Mouse (Mus musculus): ENCODE measurements at regions not wholly inside any gene's neighbourhood (a gene's known extent, or its start where the extent isn't known, plus 50 kb on each side); places are given as distances from the start of the nearest gene placed in this dataset.

DNA sequence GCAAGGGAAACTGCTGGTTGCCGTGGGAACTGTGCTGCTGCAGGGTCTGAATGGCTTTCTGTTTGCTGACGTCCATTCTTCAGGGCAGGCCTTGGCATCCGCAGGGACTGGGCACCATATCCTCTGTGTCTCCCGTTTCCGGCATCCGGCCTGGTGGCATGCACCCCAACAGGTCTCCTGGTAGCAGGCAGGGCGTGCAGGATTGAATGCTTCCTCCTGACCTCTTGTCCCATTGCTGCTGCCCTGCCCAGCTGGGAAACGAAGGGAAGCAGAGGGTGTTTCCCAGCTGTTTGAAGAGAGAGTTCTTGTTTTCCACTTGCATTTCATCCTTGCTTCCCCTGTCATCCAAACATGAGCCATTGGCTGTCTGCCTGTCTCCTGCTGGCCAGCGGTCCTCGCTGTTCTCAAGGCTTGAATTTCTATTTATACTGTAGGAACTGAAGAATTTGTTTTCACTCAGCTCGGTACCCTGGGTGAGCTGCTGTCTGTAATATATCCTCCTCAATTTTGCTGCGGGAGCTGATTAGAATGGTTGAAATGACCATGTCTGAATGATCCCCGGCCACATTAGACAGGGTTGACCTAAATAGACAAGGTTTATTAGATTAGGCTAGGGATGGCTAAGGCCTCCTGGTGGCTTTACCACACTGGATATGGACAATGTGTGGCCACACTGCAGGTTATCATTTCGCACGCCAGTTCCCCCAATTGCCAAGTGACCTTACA is 98.0 kb upstream of the Zfp648 start:
- Histone ChIP-seq H3K4me3 (ENCODE audit: low read depth, low read length) (no peak overlapping the region), H3K4me1 (ENCODE audit: control insufficient read depth, insufficient read depth, insufficient read length, low read length) (peaks cover 3% of the 10 kb centered on the region; the same call in 1 of the 2 replicates), H3K36me3 (ENCODE audit: control insufficient read depth, insufficient read depth, low read length) (no peaks in the 10 kb centered on the region), H3K27me3 (ENCODE audit: control insufficient read depth, insufficient read depth, low read length) (no peaks in the 10 kb centered on the region), H3K27ac (ENCODE audit: insufficient read depth, low read depth, low read length) (peak overlapping the region; percentile 78)
- no peak for TF ChIP-seq POLR2A (IDR thresholded peaks at IDR 0.05; ENCODE audit: low read depth, low read length)
- no peak for TF ChIP-seq CTCF (IDR thresholded peaks at IDR 0.05; ENCODE audit: extremely low read depth, insufficient read length, insufficient replicate concordance, low read depth, low read length)
- WGBS = 66% methylated on average over 15 of the region's 15 CpGs

DNA sequence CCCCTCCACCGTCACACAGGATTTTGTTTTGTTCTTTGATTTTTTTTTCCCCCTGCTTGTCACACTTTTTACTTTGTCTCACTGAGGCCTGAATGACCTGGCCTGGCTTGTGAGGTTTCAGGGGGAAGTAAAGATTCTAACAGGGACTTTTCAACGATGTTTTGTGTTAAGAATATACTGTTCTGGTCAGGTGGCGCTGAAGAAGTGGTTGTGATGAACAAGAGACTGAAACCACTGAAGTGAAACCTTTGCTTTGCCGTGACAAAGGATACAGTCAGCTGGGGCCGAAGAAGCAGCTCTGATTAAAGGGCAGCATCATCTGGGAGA is 97.4 kb upstream of the Zfp648 start:
- Histone ChIP-seq H3K4me3 (ENCODE audit: low read depth, low read length) (no peak overlapping the region), H3K36me3 (ENCODE audit: control insufficient read depth, insufficient read depth, low read length) (no peaks in the 10 kb centered on the region), H3K27me3 (ENCODE audit: control insufficient read depth, insufficient read depth, low read length) (no peaks in the 10 kb centered on the region), H3K4me1 (ENCODE audit: control insufficient read depth, insufficient read depth, insufficient read length, low read length) (peaks cover 3% of the 10 kb centered on the region; the same call in 1 of the 2 replicates), H3K27ac (ENCODE audit: insufficient read depth, low read depth, low read length) (peak overlapping the region; percentile 78)
- TF ChIP-seq CTCF (IDR thresholded peaks at IDR 0.05; ENCODE audit: extremely low read depth, insufficient read length, insufficient replicate concordance, low read depth, low read length) (no peak), POLR2A (IDR thresholded peaks at IDR 0.05; ENCODE audit: low read depth, low read length) (no peak)
- WGBS = 74% methylated on average over 5 of the region's 5 CpGs

DNA sequence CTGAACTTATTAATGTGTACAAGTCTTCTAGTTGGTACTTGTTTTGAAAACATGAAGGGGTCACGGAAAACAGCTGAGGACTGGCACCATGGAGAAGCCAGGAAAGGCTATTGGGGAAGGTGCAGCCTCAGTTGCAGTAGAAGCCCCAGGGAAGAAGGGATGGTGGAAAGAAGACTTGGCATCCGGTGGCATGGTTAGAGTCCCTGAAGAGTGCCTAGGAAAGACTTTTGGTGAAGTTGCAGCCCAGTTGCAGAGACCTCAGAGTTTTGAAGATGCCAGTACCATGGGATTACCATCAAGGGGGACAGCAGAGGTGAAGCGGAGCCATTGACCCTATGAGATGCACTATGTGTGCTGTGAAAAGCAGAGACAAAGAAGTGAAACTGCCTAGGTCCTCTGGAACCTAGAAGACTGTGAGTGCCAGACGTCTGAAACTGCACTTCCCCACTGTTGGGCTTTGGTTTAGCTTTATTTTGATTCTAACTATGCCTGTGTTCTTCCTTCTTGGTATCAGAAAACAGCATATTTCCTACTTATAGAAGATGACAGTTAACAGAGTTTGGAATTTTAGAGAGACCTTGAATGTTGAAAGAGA is 96.9 kb upstream of the Zfp648 start:
- peak overlapping the region; percentile 78 for H3K27ac ChIP-seq (ENCODE audit: insufficient read depth, low read depth, low read length)
- H3K4me1 ChIP-seq (ENCODE audit: control insufficient read depth, insufficient read depth, insufficient read length, low read length) = peaks cover 3% of the 10 kb centered on the region; the same call in 1 of the 2 replicates
- 83% methylated on average over 4 of the region's 4 CpGs for WGBS
- TF ChIP-seq POLR2A (IDR thresholded peaks at IDR 0.05; ENCODE audit: low read depth, low read length) (no peak), CTCF (IDR thresholded peaks at IDR 0.05; ENCODE audit: extremely low read depth, insufficient read length, insufficient replicate concordance, low read depth, low read length) (no peak)
- no peaks in the 10 kb centered on the region for H3K27me3 ChIP-seq (ENCODE audit: control insufficient read depth, insufficient read depth, low read length)
- H3K4me3 ChIP-seq (ENCODE audit: low read depth, low read length) = no peak overlapping the region
- no peaks in the 10 kb centered on the region for H3K36me3 ChIP-seq (ENCODE audit: control insufficient read depth, insufficient read depth, low read length)

DNA sequence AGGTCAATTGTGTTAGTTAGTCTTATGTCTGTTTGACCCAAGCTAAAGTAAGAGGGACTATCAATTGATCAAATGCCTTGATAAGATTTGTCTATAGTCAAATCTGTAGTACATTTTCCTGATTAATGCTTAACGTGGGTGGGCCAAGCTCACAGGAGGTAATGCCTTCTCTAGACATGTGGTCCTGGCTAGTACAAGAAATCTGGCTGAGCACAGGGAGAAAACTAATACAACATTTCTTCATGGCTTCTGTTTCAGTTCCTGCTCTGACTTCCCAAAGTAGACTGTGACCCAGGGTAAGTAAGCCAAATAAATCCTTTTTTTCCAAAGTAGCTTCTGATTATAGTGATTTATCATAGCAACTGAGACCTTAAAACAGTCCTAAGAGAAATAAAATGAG is 96.2 kb upstream of the Zfp648 start:
- Histone ChIP-seq H3K27me3 (ENCODE audit: control insufficient read depth, insufficient read depth, low read length) (no peaks in the 10 kb centered on the region), H3K36me3 (ENCODE audit: control insufficient read depth, insufficient read depth, low read length) (no peaks in the 10 kb centered on the region), H3K27ac (ENCODE audit: insufficient read depth, low read depth, low read length) (no peak overlapping the region), H3K4me3 (ENCODE audit: low read depth, low read length) (no peak overlapping the region), H3K4me1 (ENCODE audit: control insufficient read depth, insufficient read depth, insufficient read length, low read length) (peaks cover 3% of the 10 kb centered on the region; the same call in 1 of the 2 replicates)
- WGBS = 57% methylated on average over 1 of the region's 1 CpGs
- no peak for TF ChIP-seq CTCF (IDR thresholded peaks at IDR 0.05; ENCODE audit: extremely low read depth, insufficient read length, insufficient replicate concordance, low read depth, low read length)
- no peak for TF ChIP-seq POLR2A (IDR thresholded peaks at IDR 0.05; ENCODE audit: low read depth, low read length)

DNA sequence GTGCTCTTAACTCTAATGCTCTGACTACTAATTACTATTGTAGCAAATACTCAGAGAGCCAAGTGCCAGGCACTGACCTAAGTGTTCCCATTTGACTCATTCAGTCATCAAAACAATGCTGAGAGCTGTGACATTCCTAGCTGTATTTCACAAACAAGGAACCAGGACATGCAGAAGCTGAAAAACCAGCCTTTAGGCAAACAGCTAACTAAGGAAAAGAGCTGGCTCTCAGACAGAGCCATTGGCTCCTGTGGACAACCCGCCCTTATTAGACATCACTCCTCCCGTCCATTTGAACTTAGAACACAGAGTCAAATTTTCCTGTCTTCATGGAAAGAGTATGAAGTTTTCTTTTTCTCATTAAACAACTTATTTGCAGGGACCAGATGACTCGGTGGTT is 88.5 kb upstream of the Zfp648 start:
- Histone ChIP-seq H3K36me3 (ENCODE audit: control insufficient read depth, insufficient read depth, low read length) (no peaks in the 10 kb centered on the region), H3K27me3 (ENCODE audit: control insufficient read depth, insufficient read depth, low read length) (no peaks in the 10 kb centered on the region), H3K4me3 (ENCODE audit: low read depth, low read length) (no peak overlapping the region), H3K27ac (ENCODE audit: insufficient read depth, low read depth, low read length) (no peak overlapping the region; the same call in 1 of the 2 replicates), H3K4me1 (ENCODE audit: control insufficient read depth, insufficient read depth, insufficient read length, low read length) (0 out of 2 replicates have a peak, but pooled peaks cover under 1% of the 10 kb centered on the region)
- TF ChIP-seq CTCF (IDR thresholded peaks at IDR 0.05; ENCODE audit: extremely low read depth, insufficient read length, insufficient replicate concordance, low read depth, low read length) = no peak
- TF ChIP-seq POLR2A (IDR thresholded peaks at IDR 0.05; ENCODE audit: low read depth, low read length) = no peak
- WGBS = 41% methylated on average over 3 of the region's 3 CpGs

DNA sequence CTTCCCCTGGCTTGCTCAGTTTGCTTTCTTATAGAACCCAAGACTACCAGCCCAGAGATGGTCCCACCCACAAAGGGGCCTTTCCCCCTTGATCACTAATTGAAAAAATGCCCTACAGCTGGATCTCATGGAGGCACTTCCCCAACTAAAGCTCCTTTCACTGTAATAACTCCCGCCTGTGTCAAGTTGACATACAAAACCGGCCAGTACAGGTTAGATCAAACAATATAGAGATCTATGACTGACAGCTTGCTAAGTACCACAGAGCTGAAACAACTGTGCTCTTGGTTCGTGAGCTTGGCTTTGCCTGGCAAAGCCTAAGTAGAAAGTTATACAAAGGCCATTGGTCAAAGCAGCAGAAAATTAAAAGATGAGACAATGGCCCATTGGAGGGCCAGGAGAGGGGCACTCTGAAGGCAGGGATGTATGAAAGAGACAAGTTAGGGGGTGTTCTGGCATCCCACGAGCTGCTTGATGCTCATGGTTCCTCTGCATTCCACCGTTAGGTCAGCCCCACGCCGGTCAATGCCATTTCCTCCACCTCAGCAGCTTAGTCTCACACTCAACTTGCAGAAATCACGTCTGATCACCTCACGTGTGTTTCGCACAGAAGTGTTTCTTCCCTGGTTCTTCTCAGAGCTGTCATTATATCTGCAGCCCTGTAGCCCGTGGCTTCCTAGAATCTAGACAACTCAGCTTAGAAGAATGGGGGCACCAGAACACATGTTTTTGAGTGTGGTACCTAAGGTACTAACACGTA is 87.5 kb upstream of the Zfp648 start:
- Histone ChIP-seq H3K4me3 (ENCODE audit: low read depth, low read length) (no peak overlapping the region), H3K36me3 (ENCODE audit: control insufficient read depth, insufficient read depth, low read length) (no peaks in the 10 kb centered on the region), H3K27me3 (ENCODE audit: control insufficient read depth, insufficient read depth, low read length) (no peaks in the 10 kb centered on the region), H3K4me1 (ENCODE audit: control insufficient read depth, insufficient read depth, insufficient read length, low read length) (peaks cover 10% of the 10 kb centered on the region; the same call in 1 of the 2 replicates), H3K27ac (ENCODE audit: insufficient read depth, low read depth, low read length) (no peak overlapping the region)
- WGBS = 86% methylated on average over 12 of the region's 12 CpGs
- TF ChIP-seq CTCF (IDR thresholded peaks at IDR 0.05; ENCODE audit: extremely low read depth, insufficient read length, insufficient replicate concordance, low read depth, low read length) = no peak

DNA sequence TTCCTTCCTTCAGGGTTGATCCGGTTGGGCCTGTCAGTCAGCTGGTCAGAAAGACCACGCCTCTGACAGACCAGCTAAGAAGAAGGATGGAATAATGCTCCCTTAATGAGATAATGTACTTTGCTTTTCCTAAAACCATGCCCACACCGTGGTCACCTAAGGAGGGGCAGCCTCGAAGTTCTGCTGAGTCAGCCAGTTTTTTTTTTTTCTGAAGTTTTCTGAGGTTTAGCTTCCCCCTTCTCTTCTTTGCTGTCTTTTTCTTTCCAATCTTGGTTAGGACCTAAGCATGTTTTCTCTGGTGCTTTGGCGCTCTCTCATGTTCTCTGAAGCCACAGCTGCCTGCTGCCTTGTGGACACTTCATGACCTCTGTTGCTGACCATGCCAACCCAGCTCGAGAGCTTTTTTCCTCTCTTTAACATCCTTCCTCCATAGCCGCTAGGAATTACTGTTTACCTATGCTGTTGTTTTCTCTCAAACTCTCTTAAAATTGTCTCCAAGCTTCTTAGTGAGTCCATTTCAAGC is 84.7 kb upstream of the Zfp648 start:
- Histone ChIP-seq H3K4me3 (ENCODE audit: low read depth, low read length) (no peak overlapping the region), H3K27me3 (ENCODE audit: control insufficient read depth, insufficient read depth, low read length) (no peaks in the 10 kb centered on the region), H3K27ac (ENCODE audit: insufficient read depth, low read depth, low read length) (no peak overlapping the region), H3K4me1 (ENCODE audit: control insufficient read depth, insufficient read depth, insufficient read length, low read length) (peaks cover 10% of the 10 kb centered on the region; the same call in 1 of the 2 replicates), H3K36me3 (ENCODE audit: control insufficient read depth, insufficient read depth, low read length) (no peaks in the 10 kb centered on the region)
- TF ChIP-seq POLR2A (IDR thresholded peaks at IDR 0.05; ENCODE audit: low read depth, low read length) (no peak), CTCF (IDR thresholded peaks at IDR 0.05; ENCODE audit: extremely low read depth, insufficient read length, insufficient replicate concordance, low read depth, low read length) (no peak)
- WGBS = 62% methylated on average over 7 of the region's 7 CpGs

All from small intestine, adult 2 months (tissue).